Mouse (Mus musculus) spleen, adult 2 months (tissue): ENCODE results near the gene Sh3d21. TPM values are rescaled to one million over a fixed set of nuclear protein-coding genes. Genes with fewer than 3 reads are reported as not detected.

Experiments
- DNase-seq, 2 experiments: peaks; one replicate each; pipeline versions ENCODE4 v3.0.0 to v3.0.0-alpha.2; 2012 to 2021; ENCODE audit warnings: low spot score in 2 of 2, low read depth in 1 of 2
- H3K27ac ChIP-seq: fragments of 200-500 bp; 2 replicates; pipeline ENCODE4 v1.5.1; 2012; ENCODE audit warnings: low read length, inconsistent platforms; ENCODE audit not compliant: insufficient read depth
- H3K27me3 ChIP-seq: fragments of 200-500 bp; 2 replicates; pipeline ENCODE4 v1.6.1; 2012; ENCODE audit warnings: mild to moderate bottlenecking, moderate library complexity, low read length, inconsistent platforms; ENCODE audit not compliant: control insufficient read depth, insufficient read depth
- H3K36me3 ChIP-seq: fragments of 200-500 bp; 2 replicates; pipeline ENCODE4 v1.6.1; 2012; ENCODE audit warnings: mild to moderate bottlenecking, low read length, inconsistent platforms; ENCODE audit not compliant: control insufficient read depth, insufficient read depth
- H3K4me1 ChIP-seq: fragments of 200-500 bp; 2 replicates; pipeline ENCODE4 v1.6.1; 2011; ENCODE audit warnings: inconsistent platforms; ENCODE audit not compliant: control insufficient read depth, insufficient read depth, insufficient read length
- H3K4me3 ChIP-seq: fragments of 200-500 bp; 2 replicates; pipeline ENCODE4 v1.5.1; 2011; ENCODE audit warnings: mild to moderate bottlenecking, inconsistent platforms; ENCODE audit not compliant: insufficient read depth, insufficient read length; ENCODE audit errors: extremely low read depth
- CTCF ChIP-seq: fragments of 200-500 bp; IDR thresholded peaks from 2 replicates; pipeline ENCODE4 v1.5.1; 2011; ENCODE audit warnings: mild to moderate bottlenecking, inconsistent platforms; ENCODE audit not compliant: insufficient read depth, insufficient read length, insufficient replicate concordance; ENCODE audit errors: extremely low read depth
- POLR2A ChIP-seq: fragments of 200-500 bp; IDR thresholded peaks from 2 replicates; pipeline ENCODE4 v1.6.1; 2011; ENCODE audit warnings: low read depth, low read length, inconsistent platforms
- WGBS: fragments of 180-500 bp; shearing (Covaris S2); methylation state at CpG from one replicate; pipeline ENCODE4 v1.1.7; 2018; 5-methylcytosine and 5-hydroxymethylcytosine counted together
- polyA plus RNA-seq: library from polyadenylated mRNA; depleted of rRNA; stranded (reverse); fragments of >200 nt; gene quantifications from 2 replicates; pipeline ENCODE4 v1.2.3, GENCODE M21; 2012

Sh3d21 gene
- polyA plus RNA-seq, 1 experiment: 0.54 TPM

- peak within 1 kb of the TSS; percentile 99 for H3K27ac ChIP-seq
- TF ChIP-seq POLR2A (peak; percentile 76), CTCF (no peak)
- peak; percentile 97 to 99 for DNase-seq
- under 1% methylated on average over 74 of the region's 75 CpGs for WGBS
- peaks cover 2% of the 10 kb centered on the region; the same call in 1 of the 2 replicates for H3K36me3 ChIP-seq
- H3K27me3 ChIP-seq: no peaks in the 10 kb centered on the region
- peak within 1 kb of the TSS; percentile 94 for H3K4me3 ChIP-seq
- H3K4me1 ChIP-seq: peaks cover 26% of the 10 kb centered on the region
These were observed 39.3 kb upstream of the Sh3d21 start, which contains the start of gene Thrap3 for GRCm38 (mm10) chr4:126202303-126203181. Gene Thrap3, minus strand, starts transcription at chr4:126202760.

DNA sequence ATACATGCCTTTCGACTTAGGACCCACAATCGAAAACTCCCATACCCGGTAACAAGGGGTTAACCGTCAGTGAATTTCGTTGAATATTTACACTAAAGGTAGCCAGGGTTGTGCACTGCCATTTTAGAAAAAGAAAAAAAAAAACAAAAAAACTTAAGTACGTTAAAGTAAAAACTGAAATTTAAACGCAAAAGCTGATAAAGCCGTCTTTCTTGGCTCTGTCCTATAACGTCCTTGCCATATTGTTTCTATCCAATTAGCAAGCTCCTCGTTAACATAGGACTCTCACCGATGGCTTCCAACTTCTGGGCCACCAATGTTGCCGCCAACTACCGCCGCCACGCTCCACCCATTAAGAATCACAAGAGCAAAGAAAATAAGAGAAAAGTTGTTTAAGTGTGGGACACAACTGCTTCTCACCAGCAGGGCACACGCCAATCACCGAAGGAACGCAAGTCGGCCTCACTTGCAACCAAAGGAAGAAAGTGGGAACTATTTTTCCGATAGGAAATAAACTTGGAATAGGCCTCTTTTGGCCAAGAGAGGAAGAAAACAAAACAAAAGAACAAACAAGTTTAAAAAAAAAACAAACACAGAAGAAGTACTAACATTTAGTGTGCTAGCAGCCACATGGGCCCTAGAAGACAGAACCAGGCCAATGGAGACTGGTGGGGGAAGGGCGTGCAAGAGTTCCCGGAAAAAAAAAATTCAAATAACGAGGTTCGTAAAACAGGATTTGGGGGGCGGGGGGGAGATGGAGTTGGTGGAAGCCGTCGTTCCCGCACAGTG, 38.4 kb upstream of the Sh3d21 start:
- no peak for TF ChIP-seq CTCF
- TF ChIP-seq POLR2A: no peak
- peak overlapping the region; percentile 99 for H3K27ac ChIP-seq
- DNase-seq: peak; percentile 20 to 53
- peaks cover 2% of the 10 kb centered on the region; the same call in 1 of the 2 replicates for H3K36me3 ChIP-seq
- under 1% methylated on average over 28 of the region's 28 CpGs for WGBS
- H3K27me3 ChIP-seq: no peaks in the 10 kb centered on the region
- peaks cover 26% of the 10 kb centered on the region for H3K4me1 ChIP-seq
- peak overlapping the region; percentile 94 for H3K4me3 ChIP-seq

DNA sequence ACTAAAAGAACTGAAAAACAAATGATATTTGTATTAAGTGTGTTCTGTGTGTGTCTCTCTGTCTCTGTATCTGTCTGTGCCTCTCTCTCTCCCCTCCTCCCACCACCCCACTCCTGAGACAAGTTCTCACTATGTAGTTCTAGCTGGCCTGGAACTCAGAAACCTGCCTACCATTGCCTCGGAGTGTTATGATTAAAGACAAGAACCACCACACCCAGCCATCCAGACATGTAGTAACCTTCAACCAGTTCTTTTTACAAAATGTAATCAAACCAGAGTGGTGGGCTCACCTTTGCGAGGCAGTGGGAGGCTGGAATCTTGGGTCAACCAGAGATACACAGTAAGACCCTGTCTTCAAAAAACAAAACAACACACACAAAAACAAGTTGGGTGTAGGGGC, 37.4 kb upstream of the Sh3d21 start:
- no peaks in the 10 kb centered on the region for H3K27me3 ChIP-seq
- peaks cover 26% of the 10 kb centered on the region for H3K4me1 ChIP-seq
- peak overlapping the region; percentile 17; the same call in 1 of the 2 replicates for H3K27ac ChIP-seq
- no peak for TF ChIP-seq CTCF
- TF ChIP-seq POLR2A: no peak
- H3K36me3 ChIP-seq: peaks cover 4% of the 10 kb centered on the region; the same call in 1 of the 2 replicates
- H3K4me3 ChIP-seq: no peak overlapping the region
- no peak for DNase-seq
- 22% methylated on average over 2 of the region's 2 CpGs for WGBS

DNA sequence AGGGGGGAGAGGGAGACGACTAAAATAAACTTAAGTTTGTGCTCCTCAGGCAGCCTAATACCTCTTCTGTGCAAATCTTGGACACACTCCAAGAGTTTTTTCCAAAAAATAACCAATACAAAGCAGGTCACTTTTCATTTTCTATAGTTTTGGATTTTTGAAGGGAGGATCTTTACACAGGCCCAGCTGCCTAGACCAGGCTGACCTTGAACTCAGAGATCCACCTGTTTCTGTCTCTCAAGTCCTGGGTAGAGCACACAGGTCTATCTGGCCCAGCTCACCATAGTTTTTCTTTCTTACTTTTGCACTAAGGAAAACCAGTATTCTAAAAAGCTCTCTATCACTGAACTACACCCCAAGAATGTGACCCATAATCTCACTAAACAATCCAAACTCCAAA, 36.7 kb upstream of the Sh3d21 start:
- no peak for TF ChIP-seq CTCF
- TF ChIP-seq POLR2A: no peak
- no peak for DNase-seq
- peaks cover 4% of the 10 kb centered on the region for H3K36me3 ChIP-seq
- H3K27me3 ChIP-seq: no peaks in the 10 kb centered on the region
- H3K4me1 ChIP-seq: peaks cover 26% of the 10 kb centered on the region
- no peak overlapping the region for H3K4me3 ChIP-seq
- H3K27ac ChIP-seq: no peak overlapping the region
- WGBS: 32% methylated on average over 1 of the region's 1 CpGs

DNA sequence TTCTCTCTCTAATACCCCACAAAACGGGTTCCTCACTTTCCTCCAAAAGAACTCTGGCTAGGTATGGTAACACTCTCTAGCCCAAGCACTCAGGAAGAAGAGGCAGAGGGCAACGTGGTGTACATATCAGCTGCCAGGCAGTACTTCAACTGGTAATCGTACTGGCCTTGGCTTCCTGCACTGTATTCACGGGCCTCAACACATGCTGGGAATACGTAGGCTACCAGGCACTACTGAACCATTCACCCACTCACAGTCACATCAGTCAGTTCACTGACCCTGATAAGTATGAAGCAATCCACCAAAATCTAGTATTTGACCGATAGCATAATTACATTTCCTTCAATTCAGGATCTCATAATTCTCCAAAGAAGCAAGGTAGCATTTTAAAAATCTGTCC, 36.3 kb upstream of the Sh3d21 start:
- H3K36me3 ChIP-seq: peaks cover 6% of the 10 kb centered on the region
- H3K27me3 ChIP-seq: no peaks in the 10 kb centered on the region
- TF ChIP-seq POLR2A (no peak), CTCF (no peak)
- WGBS: 38% methylated on average over 6 of the region's 6 CpGs
- DNase-seq: no peak
- peaks cover 23% of the 10 kb centered on the region for H3K4me1 ChIP-seq
- no peak overlapping the region for H3K27ac ChIP-seq
- no peak overlapping the region for H3K4me3 ChIP-seq

GRCm38 (mm10) chr4:126197485-126197884, 34.2 kb upstream of the Sh3d21 start:
- no peak for DNase-seq
- no peaks in the 10 kb centered on the region for H3K27me3 ChIP-seq
- WGBS: 62% methylated on average over 3 of the region's 3 CpGs
- peaks cover 15% of the 10 kb centered on the region for H3K36me3 ChIP-seq
- H3K27ac ChIP-seq: no peak overlapping the region
- TF ChIP-seq CTCF: no peak
- no peak for TF ChIP-seq POLR2A
- H3K4me1 ChIP-seq: peaks cover 10% of the 10 kb centered on the region
- H3K4me3 ChIP-seq: no peak overlapping the region
